Mouse (Mus musculus) CD4-positive naive resting alpha-beta T cell, adult 57 days (primary cell): ENCODE results near the gene Ralgapb. TPM values are rescaled to one million over a fixed set of nuclear protein-coding genes. Genes with fewer than 3 reads are reported as not detected.

Experiments
- total RNA-seq: library from RNA; stranded (reverse); gene quantifications from one replicate; pipeline ENCODE4 v1.2.4, GENCODE M21; 2023

Ralgapb gene
- total RNA-seq: 73.8 TPM

GRCm38 (mm10) chr2:158409595-158410021, at the start of gene Ralgapb:
Gene Ralgapb, plus strand, starts transcription at chr2:158409848.

GRCm38 (mm10) chr2:158375443-158376122, 34.1 kb upstream of the Ralgapb start, which contains the start of gene Snhg11:
Gene Snhg11, plus strand, starts transcription at chr2:158375638.

GRCm38 (mm10) chr2:158501836-158502812, 92.5 kb downstream of the Ralgapb start, which contains the start of gene Adig:
Gene Adig, plus strand, starts transcription at chr2:158502612.

GRCm38 (mm10) chr2:158512528-158512927, 102.9 kb downstream of the Ralgapb start, which contains the start of gene Arhgap40:
Gene Arhgap40, plus strand, starts transcription at chr2:158512796.

Other genes with a start within 250 kb of the Ralgapb start
- gene D630003M21Rik, start 180.6 kb upstream of the Ralgapb start, total RNA-seq: not detected
- not detected for gene Bpi, start 151.8 kb upstream of the Ralgapb start, total RNA-seq
- gene Lbp, start 103.4 kb upstream of the Ralgapb start, total RNA-seq: 1.5 TPM
- not detected for gene Snhg11, start 34.2 kb upstream of the Ralgapb start, total RNA-seq
- gene Adig, start 92.8 kb downstream of the Ralgapb start, total RNA-seq: not detected
- not detected for gene Arhgap40, start 102.9 kb downstream of the Ralgapb start, total RNA-seq
- not detected for gene Slc32a1, start 200.9 kb downstream of the Ralgapb start, total RNA-seq
- gene Actr5, start 215.0 kb downstream of the Ralgapb start, total RNA-seq: 54.9 TPM